Mouse (Mus musculus): ENCODE measurements at regions not wholly inside any gene's neighbourhood (a gene's known extent, or its start where the extent isn't known, plus 50 kb on each side); places are given as distances from the start of the nearest gene placed in this dataset.

- WGBS = 89% methylated on average over 5 of the region's 5 CpGs
These were observed 312.9 kb downstream of the Klf5 start for GRCm38 (mm10) chr14:99611435-99611834.

GRCm38 (mm10) chr14:99612114-99612513, 313.6 kb downstream of the Klf5 start:
- H3K4me3 ChIP-seq (replicated peaks; ENCODE audit: low read length) = no peak overlapping the region
- H3K4me1 ChIP-seq (replicated peaks; ENCODE audit: control insufficient read depth, insufficient read depth, low read length) = no peaks in the 10 kb centered on the region
- no peak overlapping the region for H3K27ac ChIP-seq (ENCODE audit: low read length)
- ATAC-seq = no peak
- no peak overlapping the region for H3K4me2 ChIP-seq (ENCODE audit: low read length)
- 89% methylated on average over 3 of the region's 3 CpGs for WGBS
- H3K36me3 ChIP-seq (ENCODE audit: control insufficient read depth, insufficient read depth) = no peaks in the 10 kb centered on the region
- no peaks in the 10 kb centered on the region for H3K9me3 ChIP-seq (ENCODE audit: control insufficient read depth, low read length)
- no peak overlapping the region for H3K9ac ChIP-seq (replicated peaks; ENCODE audit: low read depth, low read length)
- H3K27me3 ChIP-seq (replicated peaks; ENCODE audit: control insufficient read depth, insufficient read depth, low read length) = no peaks in the 10 kb centered on the region

More at GRCm38 (mm10) chr14:99611435-99611834, 312.9 kb downstream of the Klf5 start:
- Histone ChIP-seq H3K27ac (ENCODE audit: low read length) (no peak overlapping the region), H3K9me3 (ENCODE audit: control insufficient read depth, low read length) (no peaks in the 10 kb centered on the region), H3K27me3 (replicated peaks; ENCODE audit: control insufficient read depth, insufficient read depth, low read length) (no peaks in the 10 kb centered on the region), H3K4me1 (replicated peaks; ENCODE audit: control insufficient read depth, insufficient read depth, low read length) (no peaks in the 10 kb centered on the region), H3K4me2 (ENCODE audit: low read length) (no peak overlapping the region), H3K4me3 (replicated peaks; ENCODE audit: low read length) (no peak overlapping the region), H3K9ac (replicated peaks; ENCODE audit: low read depth, low read length) (no peak overlapping the region), H3K36me3 (ENCODE audit: control insufficient read depth, insufficient read depth) (no peaks in the 10 kb centered on the region)
- ATAC-seq = no peak

- Histone ChIP-seq H3K9me3 (ENCODE audit: control insufficient read depth, low read length) (no peaks in the 10 kb centered on the region), H3K9ac (replicated peaks; ENCODE audit: low read depth, low read length) (no peak overlapping the region), H3K4me2 (ENCODE audit: low read length) (no peak overlapping the region), H3K27me3 (replicated peaks; ENCODE audit: control insufficient read depth, insufficient read depth, low read length) (no peaks in the 10 kb centered on the region), H3K36me3 (ENCODE audit: control insufficient read depth, insufficient read depth) (no peaks in the 10 kb centered on the region), H3K27ac (ENCODE audit: low read length) (no peak overlapping the region), H3K4me3 (replicated peaks; ENCODE audit: low read length) (no peak overlapping the region), H3K4me1 (replicated peaks; ENCODE audit: control insufficient read depth, insufficient read depth, low read length) (no peaks in the 10 kb centered on the region)
- 89% methylated on average over 3 of the region's 3 CpGs for WGBS
- no peak for ATAC-seq
These were observed 316.3 kb downstream of the Klf5 start for GRCm38 (mm10) chr14:99614748-99615147.

GRCm38 (mm10) chr14:99616655-99617335, 318.3 kb downstream of the Klf5 start:
- ATAC-seq = no peak
- 42% methylated on average over 7 of the region's 7 CpGs for WGBS
- H3K4me1 ChIP-seq (replicated peaks; ENCODE audit: control insufficient read depth, insufficient read depth, low read length) = no peaks in the 10 kb centered on the region
- no peaks in the 10 kb centered on the region for H3K9me3 ChIP-seq (ENCODE audit: control insufficient read depth, low read length)
- H3K27ac ChIP-seq (ENCODE audit: low read length) = no peak overlapping the region
- no peak overlapping the region for H3K4me2 ChIP-seq (ENCODE audit: low read length)
- no peak overlapping the region for H3K4me3 ChIP-seq (replicated peaks; ENCODE audit: low read length)
- no peaks in the 10 kb centered on the region for H3K27me3 ChIP-seq (replicated peaks; ENCODE audit: control insufficient read depth, insufficient read depth, low read length)
- no peak overlapping the region for H3K9ac ChIP-seq (replicated peaks; ENCODE audit: low read depth, low read length)
- H3K36me3 ChIP-seq (ENCODE audit: control insufficient read depth, insufficient read depth) = no peaks in the 10 kb centered on the region

DNA sequence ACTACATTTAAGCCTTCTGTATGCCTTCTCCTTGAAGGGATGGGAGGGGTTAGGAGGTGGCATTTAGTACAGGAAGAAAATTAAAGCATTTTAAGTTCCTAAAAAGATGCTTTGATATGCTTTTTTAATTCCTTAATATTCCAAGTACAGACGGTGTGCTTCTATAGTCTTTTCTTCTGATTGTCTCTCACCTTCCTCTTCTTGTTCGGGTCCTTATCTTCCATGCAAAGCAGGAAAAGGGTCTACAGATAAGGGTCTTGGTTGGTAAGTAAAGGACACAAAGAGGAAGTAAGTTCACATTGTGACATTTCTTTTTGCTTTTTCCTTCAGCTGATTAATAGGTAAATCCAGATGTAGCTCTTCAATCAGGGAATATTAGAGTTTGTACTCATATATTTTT, 318.9 kb downstream of the Klf5 start:
- Histone ChIP-seq H3K4me1 (replicated peaks; ENCODE audit: control insufficient read depth, insufficient read depth, low read length) (no peaks in the 10 kb centered on the region), H3K27ac (ENCODE audit: low read length) (no peak overlapping the region), H3K9me3 (ENCODE audit: control insufficient read depth, low read length) (no peaks in the 10 kb centered on the region), H3K4me3 (replicated peaks; ENCODE audit: low read length) (no peak overlapping the region), H3K9ac (replicated peaks; ENCODE audit: low read depth, low read length) (no peak overlapping the region), H3K27me3 (replicated peaks; ENCODE audit: control insufficient read depth, insufficient read depth, low read length) (no peaks in the 10 kb centered on the region), H3K36me3 (ENCODE audit: control insufficient read depth, insufficient read depth) (no peaks in the 10 kb centered on the region), H3K4me2 (ENCODE audit: low read length) (no peak overlapping the region)
- 86% methylated on average over 2 of the region's 2 CpGs for WGBS
- no peak for ATAC-seq

DNA sequence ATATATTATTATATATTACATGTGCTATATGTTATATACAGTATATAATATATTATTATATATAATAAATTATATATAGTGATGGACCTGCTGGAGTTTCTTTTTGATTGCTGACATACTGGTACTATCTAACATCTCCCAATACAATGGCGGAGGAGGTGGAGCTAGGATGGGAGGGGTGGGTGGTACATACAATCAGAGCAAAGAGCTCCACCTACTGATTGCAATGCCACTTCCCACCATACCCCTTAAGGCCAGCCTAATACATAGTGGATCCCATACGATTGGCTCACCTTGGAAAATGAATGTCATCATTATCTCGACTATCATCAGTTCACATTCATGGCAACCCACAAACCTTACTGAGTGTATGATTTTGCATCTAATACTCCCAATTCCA, 323.0 kb downstream of the Klf5 start:
- WGBS = 89% methylated on average over 3 of the region's 3 CpGs
- no peak overlapping the region for H3K4me3 ChIP-seq (replicated peaks; ENCODE audit: low read length)
- no peaks in the 10 kb centered on the region for H3K36me3 ChIP-seq (ENCODE audit: control insufficient read depth, insufficient read depth)
- no peaks in the 10 kb centered on the region for H3K9me3 ChIP-seq (ENCODE audit: control insufficient read depth, low read length)
- H3K27ac ChIP-seq (ENCODE audit: low read length) = no peak overlapping the region
- no peak overlapping the region for H3K9ac ChIP-seq (replicated peaks; ENCODE audit: low read depth, low read length)
- no peaks in the 10 kb centered on the region for H3K27me3 ChIP-seq (replicated peaks; ENCODE audit: control insufficient read depth, insufficient read depth, low read length)
- H3K4me2 ChIP-seq (ENCODE audit: low read length) = no peak overlapping the region
- no peak for ATAC-seq
- no peaks in the 10 kb centered on the region for H3K4me1 ChIP-seq (replicated peaks; ENCODE audit: control insufficient read depth, insufficient read depth, low read length)

DNA sequence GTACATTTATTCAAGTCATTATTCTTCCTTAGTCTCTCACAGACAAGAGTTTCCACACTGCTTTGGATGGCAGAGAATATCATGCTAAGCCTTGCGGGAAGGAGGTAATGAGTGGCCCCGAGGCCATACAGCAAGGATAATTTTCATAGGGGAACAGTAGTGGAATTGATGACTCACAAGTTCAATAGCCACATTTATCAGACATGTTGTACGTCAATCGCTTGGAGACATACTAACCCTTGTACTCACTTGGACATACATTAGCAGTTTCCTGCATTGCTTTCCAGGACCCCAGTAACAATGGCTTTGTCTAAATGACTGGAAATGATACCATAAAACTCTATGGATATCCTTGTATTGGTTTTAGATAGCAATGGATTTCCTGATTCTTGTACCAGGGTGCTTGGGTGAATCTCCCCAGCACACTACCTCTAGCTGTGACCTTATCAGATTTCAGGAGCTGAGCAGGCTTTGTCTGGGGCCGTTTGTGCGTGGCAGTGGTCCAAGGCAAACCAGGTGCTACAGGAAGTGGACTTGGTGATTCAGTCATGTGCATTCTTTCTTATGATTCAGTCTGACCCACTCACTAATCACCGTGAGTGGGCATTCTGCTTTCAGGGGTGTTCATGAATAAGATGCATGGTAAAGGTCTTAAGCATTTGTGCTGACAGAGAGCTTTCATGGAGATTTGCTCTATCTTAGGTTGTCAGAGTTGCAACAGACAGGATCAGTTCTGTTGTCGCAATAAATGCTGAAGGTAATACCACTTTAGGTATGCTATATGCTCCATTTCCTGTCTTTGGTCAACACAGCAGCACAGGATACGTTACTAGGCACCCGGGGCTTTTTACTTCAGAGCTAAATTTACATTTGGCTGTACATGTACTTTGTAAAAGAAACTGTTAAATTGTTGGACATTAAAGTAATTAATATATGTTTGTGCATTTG, 326.2 kb downstream of the Klf5 start:
- H3K9ac ChIP-seq (replicated peaks; ENCODE audit: low read depth, low read length) = no peak overlapping the region
- WGBS = 88% methylated on average over 10 of the region's 10 CpGs
- no peak overlapping the region for H3K27ac ChIP-seq (ENCODE audit: low read length)
- no peaks in the 10 kb centered on the region for H3K27me3 ChIP-seq (replicated peaks; ENCODE audit: control insufficient read depth, insufficient read depth, low read length)
- no peak overlapping the region for H3K4me3 ChIP-seq (replicated peaks; ENCODE audit: low read length)
- no peaks in the 10 kb centered on the region for H3K9me3 ChIP-seq (ENCODE audit: control insufficient read depth, low read length)
- no peaks in the 10 kb centered on the region for H3K4me1 ChIP-seq (replicated peaks; ENCODE audit: control insufficient read depth, insufficient read depth, low read length)
- no peaks in the 10 kb centered on the region for H3K36me3 ChIP-seq (ENCODE audit: control insufficient read depth, insufficient read depth)
- ATAC-seq = no peak
- no peak overlapping the region for H3K4me2 ChIP-seq (ENCODE audit: low read length)

DNA sequence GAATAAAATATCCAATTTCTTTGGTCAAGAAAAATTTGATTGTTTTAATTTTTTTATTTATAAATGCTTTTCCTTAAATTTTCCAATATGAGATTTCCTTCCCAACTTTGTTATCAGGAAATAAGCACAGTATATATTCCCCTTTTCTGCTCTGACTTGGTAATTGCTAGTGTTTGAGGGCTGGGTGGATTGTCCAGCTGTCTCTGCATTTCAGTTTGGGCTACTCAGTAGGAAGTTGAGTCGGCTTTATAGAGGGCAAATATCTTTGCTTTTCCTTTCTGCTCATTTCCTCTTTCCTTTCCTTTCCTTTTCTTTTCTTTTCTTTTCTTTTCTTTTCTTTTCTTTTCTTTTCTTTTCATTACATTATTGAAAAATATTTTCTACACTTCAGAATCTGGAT, 329.1 kb downstream of the Klf5 start:
- H3K27ac ChIP-seq (ENCODE audit: low read length) = no peak overlapping the region
- no peaks in the 10 kb centered on the region for H3K9me3 ChIP-seq (ENCODE audit: control insufficient read depth, low read length)
- H3K36me3 ChIP-seq (ENCODE audit: control insufficient read depth, insufficient read depth) = no peaks in the 10 kb centered on the region
- no peaks in the 10 kb centered on the region for H3K27me3 ChIP-seq (replicated peaks; ENCODE audit: control insufficient read depth, insufficient read depth, low read length)
- no peaks in the 10 kb centered on the region for H3K4me1 ChIP-seq (replicated peaks; ENCODE audit: control insufficient read depth, insufficient read depth, low read length)
- ATAC-seq = no peak
- H3K4me2 ChIP-seq (ENCODE audit: low read length) = no peak overlapping the region
- no peak overlapping the region for H3K4me3 ChIP-seq (replicated peaks; ENCODE audit: low read length)
- WGBS = 86% methylated on average over 1 of the region's 1 CpGs
- no peak overlapping the region for H3K9ac ChIP-seq (replicated peaks; ENCODE audit: low read depth, low read length)

DNA sequence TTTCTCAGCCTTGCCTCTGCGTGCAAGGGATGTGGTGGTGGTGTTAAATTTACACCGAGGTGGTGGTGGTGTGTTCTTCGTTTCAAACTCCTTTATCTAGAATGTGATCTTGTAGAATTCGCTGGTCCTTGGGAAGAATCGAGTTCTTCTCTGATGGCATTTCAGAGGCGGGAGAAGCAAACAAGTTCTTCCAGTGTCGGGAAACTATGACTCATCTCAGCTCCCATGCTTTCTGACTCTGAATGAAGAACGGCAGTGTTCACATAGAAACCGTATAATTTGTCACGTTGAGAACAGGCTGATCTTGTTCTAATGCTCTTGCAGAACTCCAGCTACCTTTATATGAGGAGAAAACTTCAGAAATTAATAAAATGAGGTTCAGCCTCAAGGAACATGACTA, 332.6 kb downstream of the Klf5 start:
- no peaks in the 10 kb centered on the region for H3K27me3 ChIP-seq (replicated peaks; ENCODE audit: control insufficient read depth, insufficient read depth, low read length)
- 74% methylated on average over 10 of the region's 10 CpGs for WGBS
- H3K9me3 ChIP-seq (ENCODE audit: control insufficient read depth, low read length) = no peaks in the 10 kb centered on the region
- no peaks in the 10 kb centered on the region for H3K36me3 ChIP-seq (ENCODE audit: control insufficient read depth, insufficient read depth)
- no peak overlapping the region for H3K27ac ChIP-seq (ENCODE audit: low read length)
- H3K9ac ChIP-seq (replicated peaks; ENCODE audit: low read depth, low read length) = no peak overlapping the region
- H3K4me3 ChIP-seq (replicated peaks; ENCODE audit: low read length) = no peak overlapping the region
- no peak for ATAC-seq
- H3K4me1 ChIP-seq (replicated peaks; ENCODE audit: control insufficient read depth, insufficient read depth, low read length) = no peaks in the 10 kb centered on the region
- H3K4me2 ChIP-seq (ENCODE audit: low read length) = no peak overlapping the region

All from forebrain, embryonic 16.5 days (tissue).